Mouse (Mus musculus) ES-Bruce4 (cell line): ENCODE data around the gene Atg2a.

Experiments used
- CTCF ChIP-seq: IDR thresholded peaks from one replicate; pipeline ENCODE4 v1.8.1; 2011; ENCODE audit warnings: low read depth, low read length
- POLR2A ChIP-seq: IDR thresholded peaks from one replicate; pipeline ENCODE4 v1.8.1; 2011; ENCODE audit warnings: low read length; ENCODE audit not compliant: insufficient read depth

GRCm38 (mm10) chr19:6292262-6292661, 50.8 kb downstream of the Atg2a start:
- no peak for TF ChIP-seq CTCF
- no peak for TF ChIP-seq POLR2A
